Mouse (Mus musculus): ENCODE measurements around the gene Slirp. TPM values are rescaled to one million over a fixed set of nuclear protein-coding genes. Genes with fewer than 3 reads are reported as not detected.

The Slirp gene
- polyA plus RNA-seq (2021; fragmentation: Nextera tagmentation): 374 and 398 TPM in 2 replicates
- long read RNA-seq, experiment 1, transcript Slirp-204 (4 exons, 2,701 nt): major isoform, 30 of 37 reads
- long read RNA-seq, experiment 1, partial matches to known transcripts: 1 of 37 reads
- long read RNA-seq, experiment 1, other reads (novel, unspliced or antisense): 2 of 37 reads
- long read RNA-seq, experiment 2, transcript Slirp-204 (4 exons, 2,701 nt): major isoform, 155 of 180 reads
- long read RNA-seq, experiment 2, partial matches to known transcripts: 0 of 180 reads
- long read RNA-seq, experiment 2, other reads (novel, unspliced or antisense): 23 of 180 reads

DNA sequence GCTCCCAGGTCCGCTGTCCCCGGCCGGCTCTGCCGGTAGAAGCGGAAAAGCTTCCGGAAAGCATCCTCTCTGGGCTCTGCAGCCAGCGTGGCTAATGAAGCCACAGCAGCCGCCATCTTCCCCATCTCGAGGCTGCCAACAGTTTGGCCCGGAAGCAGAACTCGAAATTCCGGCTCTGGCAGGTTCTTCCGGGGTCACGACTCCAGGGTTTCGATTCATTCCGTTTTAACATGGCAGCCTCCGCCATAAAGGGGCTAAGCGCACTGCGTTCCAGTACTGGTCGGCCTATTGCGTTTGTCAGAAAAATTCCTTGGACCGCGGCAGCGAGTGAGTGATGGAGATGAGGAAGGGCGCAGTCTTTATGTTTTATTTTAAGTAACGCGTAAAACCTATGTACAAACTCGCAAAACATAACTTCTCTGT, at the start of gene Slirp, which contains the start of gene Alkbh1:
Slirp (plus strand) TSS at position 197 of the 423 bp plus-strand sequence.
Alkbh1 (minus strand) TSS at position 318 of the 423 bp plus-strand sequence.

DNA sequence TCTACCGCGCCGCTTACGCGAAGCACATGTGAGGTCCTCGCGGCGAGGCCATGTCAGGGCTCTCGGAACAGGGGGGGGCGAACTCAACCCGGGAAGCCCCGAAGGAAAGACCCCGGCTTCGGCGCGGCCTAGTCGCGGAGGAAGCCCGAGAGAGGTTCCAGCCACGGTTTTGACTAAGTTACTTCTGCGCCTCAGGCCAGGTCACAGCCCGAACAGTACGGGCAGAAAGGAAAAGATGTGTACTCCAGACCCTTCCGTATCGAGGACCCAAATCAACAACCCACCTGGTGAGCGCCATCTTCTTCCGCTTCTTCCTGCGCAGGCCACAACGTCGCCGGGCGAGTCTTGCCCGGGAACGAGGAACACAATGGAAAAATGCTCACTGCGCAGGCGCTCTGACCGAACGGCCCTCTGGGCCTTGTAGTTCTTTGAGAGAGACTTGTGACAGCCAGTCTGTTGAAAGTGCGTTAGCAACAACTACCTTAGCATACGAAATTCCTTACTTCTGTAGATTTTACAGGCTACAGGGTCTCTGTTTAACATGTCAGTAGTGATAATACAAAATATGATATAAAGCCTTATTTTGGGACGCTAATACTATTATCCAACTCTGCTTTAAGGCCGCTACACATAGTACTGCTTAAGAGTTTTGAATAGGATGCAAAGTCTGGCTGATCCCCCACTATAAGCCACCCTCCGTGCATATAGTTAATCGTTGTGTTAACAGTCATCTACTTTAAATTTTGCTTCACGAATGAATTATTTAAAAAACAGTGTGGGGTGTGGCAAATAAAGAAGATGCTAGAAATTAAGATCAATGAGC, 28.5 kb downstream of the Slirp start, which contains the start of gene Snw1:
Snw1 (minus strand) TSS at position 311 of the 823 bp plus-strand sequence.

GRCm38 (mm10) chr12:87494421-87494820, 50.7 kb downstream of the Slirp start, which contains the start of gene Gm5788:
TSS of gene Gm5788 (plus strand) at chr12:87494721.

Other genes starting within 250 kb of the Slirp start
- 2.7 and 3.2 TPM in 2 replicates for gene Samd15, start 244.2 kb upstream of the Slirp start, polyA plus RNA-seq (2021; fragmentation: Nextera tagmentation)
- 3.6 and 9.2 TPM in 2 replicates for gene Tmed8, start 243.4 kb upstream of the Slirp start, polyA plus RNA-seq (2021; fragmentation: Nextera tagmentation)
- gene Noxred1, start 205.2 kb upstream of the Slirp start, polyA plus RNA-seq (2021; fragmentation: Nextera tagmentation): 0.11 and 0.12 TPM in 2 replicates
- gene Vipas39, start 177.6 kb upstream of the Slirp start, polyA plus RNA-seq (2021; fragmentation: Nextera tagmentation): 30.4 and 32.3 TPM in 2 replicates
- 140 and 151 TPM in 2 replicates for gene Ahsa1, start 177.4 kb upstream of the Slirp start, polyA plus RNA-seq (2021; fragmentation: Nextera tagmentation)
- gene Ism2, start 144.2 kb upstream of the Slirp start, polyA plus RNA-seq (2021; fragmentation: Nextera tagmentation): 0.09 TPM in 1 of 2 replicates, not detected in the other
- gene Sptlc2, start 55.5 kb upstream of the Slirp start, polyA plus RNA-seq (2021; fragmentation: Nextera tagmentation): 22.0 and 26.6 TPM in 2 replicates
- 5.7 and 10.5 TPM in 2 replicates for gene Alkbh1, start 121 bp downstream of the Slirp start, polyA plus RNA-seq (2021; fragmentation: Nextera tagmentation)
- gene Snw1, start 28.4 kb downstream of the Slirp start, polyA plus RNA-seq (2021; fragmentation: Nextera tagmentation): 54.4 and 58.2 TPM in 2 replicates
- not detected in 2 replicates for gene Gm5788, start 50.8 kb downstream of the Slirp start, polyA plus RNA-seq (2021; fragmentation: Nextera tagmentation)
- gene Gm8300, start 70.4 kb downstream of the Slirp start, polyA plus RNA-seq (2021; fragmentation: Nextera tagmentation): not detected in 2 replicates
- not detected in 2 replicates for gene Oog1, start 158.8 kb downstream of the Slirp start, polyA plus RNA-seq (2021; fragmentation: Nextera tagmentation)
- gene Gm4027, start 175.0 kb downstream of the Slirp start, polyA plus RNA-seq (2021; fragmentation: Nextera tagmentation): not detected in 2 replicates
- not detected in 2 replicates for gene Gm16381, start 200.7 kb downstream of the Slirp start, polyA plus RNA-seq (2021; fragmentation: Nextera tagmentation)

All from left cerebral cortex, adult 6 months (tissue).